Mouse (Mus musculus): ENCODE measurements around the gene Gata2. TPM values are rescaled to one million over a fixed set of nuclear protein-coding genes. Genes with fewer than 3 reads are reported as not detected.
A peak's percentile ranks its signal among the peaks of the same experiment; 100 is the strongest.

Gene Gata2
- polyA plus RNA-seq, 1 experiment from 2014 or later, result 15.0 TPM

- Histone ChIP-seq H3K4me3 (ENCODE audit: low read depth, low read length) (no peak overlapping the region), H3K27ac (ENCODE audit: low read length) (no peak overlapping the region), H3K27me3 (ENCODE audit: control insufficient read depth, insufficient read depth, low read depth, low read length) (no peaks in the 10 kb centered on the region), H3K9ac (ENCODE audit: low read depth, low read length) (no peak overlapping the region), H3K9me3 (replicated peaks; ENCODE audit: control insufficient read depth, low read length, poor library complexity, severe bottlenecking) (no peaks in the 10 kb centered on the region), H3K4me2 (ENCODE audit: low read length) (no peak overlapping the region), H3K4me1 (ENCODE audit: control insufficient read depth, insufficient read depth, low read length) (no peaks in the 10 kb centered on the region), H3K36me3 (ENCODE audit: control insufficient read depth, insufficient read depth, low read length) (no peaks in the 10 kb centered on the region)
- no peak for ATAC-seq
- WGBS, result 96% methylated on average over 9 of the region's 9 CpGs
Measured at GRCm38 (mm10) chr6:88166054-88166453, 27.6 kb upstream of the Gata2 start.

DNA sequence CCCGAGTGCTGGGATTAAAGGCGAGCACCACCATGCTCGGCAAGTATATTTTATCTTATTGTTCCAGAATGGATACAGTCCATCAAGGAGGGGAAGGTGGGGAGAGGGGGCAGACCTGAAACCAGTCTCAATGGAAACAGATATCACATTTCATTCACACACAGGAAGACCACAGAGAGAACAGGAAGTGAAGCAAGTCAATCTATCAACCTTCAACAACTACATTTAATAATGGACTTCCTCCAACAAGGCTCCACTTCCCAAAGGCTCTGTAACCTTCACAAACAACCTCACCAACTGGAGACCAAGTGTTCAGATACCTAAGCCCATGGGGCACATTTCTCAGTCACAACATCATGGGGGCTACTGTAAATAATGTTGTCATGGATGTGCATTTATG, 19.5 kb upstream of the Gata2 start:
- no peak overlapping the region for H3K4me3 ChIP-seq (ENCODE audit: low read depth, low read length)

GRCm38 (mm10) chr6:88174676-88175075, 19.0 kb upstream of the Gata2 start:
- WGBS, result 96% methylated on average over 2 of the region's 2 CpGs
- no peaks in the 10 kb centered on the region for H3K27me3 ChIP-seq (ENCODE audit: control insufficient read depth, insufficient read depth, low read depth, low read length)
- no peak overlapping the region for H3K9ac ChIP-seq (ENCODE audit: low read depth, low read length)
- no peaks in the 10 kb centered on the region for H3K4me1 ChIP-seq (ENCODE audit: control insufficient read depth, insufficient read depth, low read length)
- H3K9me3 ChIP-seq (replicated peaks; ENCODE audit: control insufficient read depth, low read length, poor library complexity, severe bottlenecking), result no peaks in the 10 kb centered on the region
- no peak overlapping the region for H3K4me3 ChIP-seq (ENCODE audit: low read depth, low read length)
- H3K36me3 ChIP-seq (ENCODE audit: control insufficient read depth, insufficient read depth, low read length), result no peaks in the 10 kb centered on the region
- ATAC-seq, result no peak
- H3K4me2 ChIP-seq (ENCODE audit: low read length), result no peak overlapping the region
- no peak overlapping the region for H3K27ac ChIP-seq (ENCODE audit: low read length)

More for the DNA sequence above, 19.5 kb upstream of the Gata2 start:
- no peak for ATAC-seq
- H3K9me3 ChIP-seq (replicated peaks; ENCODE audit: control insufficient read depth, low read length, poor library complexity, severe bottlenecking), result no peaks in the 10 kb centered on the region
- no peaks in the 10 kb centered on the region for H3K27me3 ChIP-seq (ENCODE audit: control insufficient read depth, insufficient read depth, low read depth, low read length)
- H3K9ac ChIP-seq (ENCODE audit: low read depth, low read length), result no peak overlapping the region
- whole genome bisulfite sequencing, result 87% methylated on average over 3 of the region's 3 CpGs
- no peak overlapping the region for H3K4me2 ChIP-seq (ENCODE audit: low read length)
- H3K4me1 ChIP-seq (ENCODE audit: control insufficient read depth, insufficient read depth, low read length), result no peaks in the 10 kb centered on the region
- no peaks in the 10 kb centered on the region for H3K36me3 ChIP-seq (ENCODE audit: control insufficient read depth, insufficient read depth, low read length)
- H3K27ac ChIP-seq (ENCODE audit: low read length), result no peak overlapping the region

GRCm38 (mm10) chr6:88184671-88185070, 9.0 kb upstream of the Gata2 start:
- 75% methylated on average over 4 of the region's 4 CpGs for WGBS
- Histone ChIP-seq H3K4me3 (ENCODE audit: low read depth, low read length) (no peak overlapping the region), H3K27me3 (ENCODE audit: control insufficient read depth, insufficient read depth, low read depth, low read length) (peaks cover 21% of the 10 kb centered on the region)

GRCm38 (mm10) chr6:88188148-88188547, 5.5 kb upstream of the Gata2 start:
- ATAC-seq, result no peak
- no peaks in the 10 kb centered on the region for H3K36me3 ChIP-seq (ENCODE audit: control insufficient read depth, insufficient read depth, low read length)
- H3K27me3 ChIP-seq (ENCODE audit: control insufficient read depth, insufficient read depth, low read depth, low read length), result peaks cover 50% of the 10 kb centered on the region
- no peak overlapping the region for H3K4me3 ChIP-seq (ENCODE audit: low read depth, low read length)
- peaks cover 11% of the 10 kb centered on the region; the same call in 1 of the 2 replicates for H3K4me1 ChIP-seq (ENCODE audit: control insufficient read depth, insufficient read depth, low read length)
- WGBS, result 78% methylated on average over 6 of the region's 6 CpGs
- H3K4me2 ChIP-seq (ENCODE audit: low read length), result no peak overlapping the region
- no peak overlapping the region for H3K27ac ChIP-seq (ENCODE audit: low read length)
- H3K9me3 ChIP-seq (replicated peaks; ENCODE audit: control insufficient read depth, low read length, poor library complexity, severe bottlenecking), result no peaks in the 10 kb centered on the region
- no peak overlapping the region for H3K9ac ChIP-seq (ENCODE audit: low read depth, low read length)

More at GRCm38 (mm10) chr6:88184671-88185070, 9.0 kb upstream of the Gata2 start:
- Histone ChIP-seq H3K9ac (ENCODE audit: low read depth, low read length) (no peak overlapping the region), H3K27ac (ENCODE audit: low read length) (no peak overlapping the region), H3K4me2 (ENCODE audit: low read length) (no peak overlapping the region), H3K9me3 (replicated peaks; ENCODE audit: control insufficient read depth, low read length, poor library complexity, severe bottlenecking) (no peaks in the 10 kb centered on the region), H3K36me3 (ENCODE audit: control insufficient read depth, insufficient read depth, low read length) (no peaks in the 10 kb centered on the region), H3K4me1 (ENCODE audit: control insufficient read depth, insufficient read depth, low read length) (peaks cover 6% of the 10 kb centered on the region; the same call in 1 of the 2 replicates)
- no peak for ATAC-seq

- Histone ChIP-seq H3K27me3 (ENCODE audit: control insufficient read depth, insufficient read depth, low read depth, low read length) (peaks cover 50% of the 10 kb centered on the region), H3K4me2 (ENCODE audit: low read length) (peak overlapping the region; percentile 81), H3K36me3 (ENCODE audit: control insufficient read depth, insufficient read depth, low read length) (no peaks in the 10 kb centered on the region), H3K4me1 (ENCODE audit: control insufficient read depth, insufficient read depth, low read length) (peaks cover 14% of the 10 kb centered on the region; the same call in 1 of the 2 replicates), H3K9ac (ENCODE audit: low read depth, low read length) (peak overlapping the region; percentile 55), H3K9me3 (replicated peaks; ENCODE audit: control insufficient read depth, low read length, poor library complexity, severe bottlenecking) (no peaks in the 10 kb centered on the region), H3K4me3 (ENCODE audit: low read depth, low read length) (peak overlapping the region; percentile 51), H3K27ac (ENCODE audit: low read length) (0 out of 2 replicates have a peak overlapping the region, but pooled peaks have one; percentile 47)
- ATAC-seq, result peak; percentile 78
- WGBS, result under 1% methylated on average over 56 of the region's 56 CpGs
Measured at GRCm38 (mm10) chr6:88189312-88190042, 4.2 kb upstream of the Gata2 start.

- Histone ChIP-seq H3K36me3 (ENCODE audit: control insufficient read depth, insufficient read depth, low read length) (no peaks in the 10 kb centered on the region), H3K27ac (ENCODE audit: low read length) (0 out of 2 replicates have a peak overlapping the region, but pooled peaks have one; percentile 47), H3K4me3 (ENCODE audit: low read depth, low read length) (peak overlapping the region; percentile 51), H3K9me3 (replicated peaks; ENCODE audit: control insufficient read depth, low read length, poor library complexity, severe bottlenecking) (no peaks in the 10 kb centered on the region), H3K27me3 (ENCODE audit: control insufficient read depth, insufficient read depth, low read depth, low read length) (peaks cover 50% of the 10 kb centered on the region), H3K4me1 (ENCODE audit: control insufficient read depth, insufficient read depth, low read length) (peaks cover 14% of the 10 kb centered on the region; the same call in 1 of the 2 replicates), H3K4me2 (ENCODE audit: low read length) (peak overlapping the region; percentile 81), H3K9ac (ENCODE audit: low read depth, low read length) (peak overlapping the region; percentile 55)
- ATAC-seq, result no peak
- 1% methylated on average over 13 of the region's 13 CpGs for WGBS
Measured at GRCm38 (mm10) chr6:88190043-88190309, 3.7 kb upstream of the Gata2 start.

DNA sequence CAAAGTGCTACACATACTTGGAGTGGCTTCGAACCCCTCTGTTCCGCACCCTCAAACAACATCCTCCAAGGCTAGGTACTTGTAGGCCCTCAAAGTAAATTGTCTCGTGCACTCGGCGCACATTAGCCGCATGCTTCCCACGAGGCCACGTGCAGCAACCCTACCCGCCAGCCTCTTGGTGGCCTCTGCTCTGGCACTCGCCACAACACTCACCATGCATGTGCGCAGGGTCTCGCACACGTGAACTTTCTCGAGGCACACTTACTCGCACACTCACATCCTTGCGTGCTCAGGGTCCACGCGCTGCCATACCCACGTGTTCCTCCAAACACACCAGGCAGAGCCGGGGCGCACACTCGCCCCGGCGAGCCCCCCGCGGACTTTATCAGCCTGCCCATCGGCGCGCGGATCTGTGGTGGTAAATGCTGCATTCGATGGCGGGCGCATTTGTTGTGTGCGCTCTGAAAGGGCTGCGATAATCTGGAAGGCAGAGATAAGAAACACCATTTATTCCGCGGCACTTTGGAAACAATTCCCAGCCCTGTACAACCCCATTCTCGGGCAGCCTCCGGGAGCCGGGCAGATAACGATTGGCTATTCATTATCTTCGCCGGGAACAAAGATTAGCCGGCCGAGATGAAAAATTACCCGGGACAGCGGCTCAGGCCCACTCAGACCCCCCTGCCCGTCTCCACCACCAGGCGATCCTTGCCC, 3.2 kb upstream of the Gata2 start:
- peaks cover 52% of the 10 kb centered on the region for H3K27me3 ChIP-seq (ENCODE audit: control insufficient read depth, insufficient read depth, low read depth, low read length)
- peak overlapping the region; percentile 51; the same call in 1 of the 2 replicates for H3K4me3 ChIP-seq (ENCODE audit: low read depth, low read length)
- H3K4me2 ChIP-seq (ENCODE audit: low read length), result peak overlapping the region; percentile 81
- ATAC-seq, result peak; percentile 2; the same call in 1 of the 2 replicates
- H3K9me3 ChIP-seq (replicated peaks; ENCODE audit: control insufficient read depth, low read length, poor library complexity, severe bottlenecking), result no peaks in the 10 kb centered on the region
- H3K9ac ChIP-seq (ENCODE audit: low read depth, low read length), result no peak overlapping the region
- H3K27ac ChIP-seq (ENCODE audit: low read length), result no peak overlapping the region
- peaks cover 14% of the 10 kb centered on the region; the same call in 1 of the 2 replicates for H3K4me1 ChIP-seq (ENCODE audit: control insufficient read depth, insufficient read depth, low read length)
- H3K36me3 ChIP-seq (ENCODE audit: control insufficient read depth, insufficient read depth, low read length), result no peaks in the 10 kb centered on the region
- WGBS, result 2% methylated on average over 49 of the region's 49 CpGs

- ATAC-seq, result no peak
- Histone ChIP-seq H3K9me3 (replicated peaks; ENCODE audit: control insufficient read depth, low read length, poor library complexity, severe bottlenecking) (no peaks in the 10 kb centered on the region), H3K36me3 (ENCODE audit: control insufficient read depth, insufficient read depth, low read length) (no peaks in the 10 kb centered on the region), H3K9ac (ENCODE audit: low read depth, low read length) (no peak overlapping the region), H3K27me3 (ENCODE audit: control insufficient read depth, insufficient read depth, low read depth, low read length) (peaks cover 58% of the 10 kb centered on the region), H3K4me3 (ENCODE audit: low read depth, low read length) (no peak overlapping the region), H3K4me1 (ENCODE audit: control insufficient read depth, insufficient read depth, low read length) (peaks cover 14% of the 10 kb centered on the region; the same call in 1 of the 2 replicates), H3K27ac (ENCODE audit: low read length) (no peak overlapping the region), H3K4me2 (ENCODE audit: low read length) (no peak overlapping the region)
- 22% methylated on average over 6 of the region's 6 CpGs for WGBS
Measured at GRCm38 (mm10) chr6:88191024-88191365, 2.7 kb upstream of the Gata2 start.

Data from midbrain, embryonic 16.5 days (tissue).